Mouse (Mus musculus) forelimb bud, embryonic 11.5 days (tissue): ENCODE measurements around the gene Letmd1.
A peak's percentile ranks its signal among the peaks of the same experiment; 100 is the strongest.
"Not testable (repeated sequence)": the region's sequence is repeated elsewhere in the genome, so short reads cannot be mapped to it uniquely, and the experiment has no call there.

Experiments used
- DNase-seq: peaks from one replicate; pipeline ENCODE4 v3.0.0-alpha.2; 2012; ENCODE audit warnings: low read depth, low spot score

The Letmd1 gene

DNA sequence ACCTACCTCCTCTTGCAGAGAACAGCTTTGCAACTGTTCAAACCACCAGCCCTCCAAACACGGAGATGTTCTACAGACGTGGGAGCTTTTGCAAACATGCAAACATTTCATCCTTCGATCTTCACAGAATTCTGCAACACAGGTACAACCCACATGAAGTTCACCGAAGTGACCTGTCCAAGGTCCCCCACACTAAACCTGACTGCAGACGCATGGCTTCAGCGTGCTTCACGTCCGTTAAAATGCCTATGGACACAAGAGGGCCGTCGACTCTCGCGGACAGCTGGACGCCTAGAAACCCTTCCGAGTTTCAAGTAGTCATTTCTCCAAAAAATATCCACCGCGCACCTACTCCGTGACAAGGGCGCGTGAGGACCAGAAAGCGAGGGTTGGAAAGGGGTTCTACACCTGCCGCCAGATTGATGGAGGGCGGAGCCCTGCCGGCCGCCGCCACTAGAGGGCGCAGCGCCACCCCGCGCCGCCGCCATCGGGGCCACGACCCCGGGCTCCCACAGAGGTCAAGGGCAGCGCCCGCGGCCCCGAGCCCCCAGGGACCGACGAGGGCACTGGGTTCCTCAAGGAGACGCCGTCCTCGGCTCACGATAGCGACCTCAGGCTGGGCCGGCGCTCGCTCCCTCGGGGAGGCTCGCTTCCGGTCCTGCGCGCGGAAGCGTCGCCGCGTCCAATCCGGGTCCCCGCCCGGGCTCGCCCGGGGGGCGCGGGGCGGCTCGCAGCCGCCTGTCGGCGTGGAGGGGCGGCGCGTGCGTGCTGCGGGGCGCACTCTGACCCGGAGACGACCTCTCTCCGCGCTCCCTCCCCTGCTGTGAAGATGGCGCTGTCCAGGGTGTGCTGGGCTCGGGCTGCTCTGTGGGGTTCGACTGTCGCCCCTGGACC is at the start of gene Letmd1:
Gene Letmd1 (plus strand): TSS at position 729 of the 894 bp plus-strand sequence.
- peak; percentile 85 for DNase-seq

DNA sequence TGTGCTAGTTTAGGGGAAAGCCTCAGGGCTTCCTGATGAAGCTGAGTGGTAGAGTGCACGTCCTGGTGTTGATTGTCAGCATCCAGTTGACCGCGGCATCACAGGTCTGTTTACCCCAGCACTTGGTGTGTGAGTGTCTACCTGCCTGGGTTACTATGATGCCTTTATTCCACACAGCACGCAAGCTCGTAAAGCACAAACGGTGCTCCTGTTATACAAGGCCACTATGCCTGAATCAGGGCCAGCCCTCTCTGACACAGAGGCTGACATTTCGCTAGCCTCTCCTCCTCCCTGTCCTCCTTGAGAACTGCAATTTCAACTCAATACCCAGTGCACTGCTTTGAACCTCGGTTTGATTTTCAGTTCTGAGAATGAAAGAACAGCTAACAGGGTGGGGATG is 49.5 kb upstream of the Letmd1 start:
- DNase-seq, result no peak

DNA sequence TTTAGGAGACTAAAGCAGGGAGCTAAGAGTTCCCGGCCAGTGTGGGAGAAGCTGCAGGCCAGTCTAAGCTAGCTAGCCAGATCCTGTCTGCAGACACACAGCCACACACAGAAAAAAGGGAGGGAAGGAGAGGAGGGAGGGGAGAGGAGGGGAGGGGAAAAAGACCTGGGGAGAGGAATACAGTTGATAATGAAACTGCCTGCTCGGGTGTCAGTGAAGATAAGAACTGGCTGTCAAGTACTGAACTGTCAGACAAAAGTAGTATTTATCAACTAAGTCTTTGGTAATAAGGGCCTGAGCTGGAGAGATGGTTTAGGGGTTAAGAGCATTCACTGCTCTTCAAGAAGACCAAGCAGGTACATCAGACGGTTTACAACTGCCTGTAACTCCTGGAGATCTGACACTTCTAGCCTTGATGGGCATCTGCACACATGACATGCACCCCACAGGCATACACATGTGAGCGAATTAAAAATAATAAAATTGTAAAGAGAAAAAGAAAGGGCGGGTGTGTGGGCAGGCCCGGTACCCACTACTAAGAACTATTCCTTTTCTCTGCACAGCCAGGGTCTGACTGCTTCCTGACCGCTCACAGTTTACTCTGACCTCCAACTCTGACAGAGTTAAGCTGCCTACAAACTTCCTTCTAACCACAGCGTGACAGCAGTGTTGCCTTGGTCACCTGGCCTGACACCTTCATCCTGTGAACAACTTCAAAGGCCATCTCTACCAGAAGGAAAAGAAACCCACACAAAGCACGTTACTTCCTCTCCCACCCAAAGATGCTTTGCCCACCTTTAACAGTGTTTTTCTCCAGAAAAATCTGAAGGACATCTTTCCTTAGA is 48.7 kb upstream of the Letmd1 start:
- DNase-seq, result no peak

DNA sequence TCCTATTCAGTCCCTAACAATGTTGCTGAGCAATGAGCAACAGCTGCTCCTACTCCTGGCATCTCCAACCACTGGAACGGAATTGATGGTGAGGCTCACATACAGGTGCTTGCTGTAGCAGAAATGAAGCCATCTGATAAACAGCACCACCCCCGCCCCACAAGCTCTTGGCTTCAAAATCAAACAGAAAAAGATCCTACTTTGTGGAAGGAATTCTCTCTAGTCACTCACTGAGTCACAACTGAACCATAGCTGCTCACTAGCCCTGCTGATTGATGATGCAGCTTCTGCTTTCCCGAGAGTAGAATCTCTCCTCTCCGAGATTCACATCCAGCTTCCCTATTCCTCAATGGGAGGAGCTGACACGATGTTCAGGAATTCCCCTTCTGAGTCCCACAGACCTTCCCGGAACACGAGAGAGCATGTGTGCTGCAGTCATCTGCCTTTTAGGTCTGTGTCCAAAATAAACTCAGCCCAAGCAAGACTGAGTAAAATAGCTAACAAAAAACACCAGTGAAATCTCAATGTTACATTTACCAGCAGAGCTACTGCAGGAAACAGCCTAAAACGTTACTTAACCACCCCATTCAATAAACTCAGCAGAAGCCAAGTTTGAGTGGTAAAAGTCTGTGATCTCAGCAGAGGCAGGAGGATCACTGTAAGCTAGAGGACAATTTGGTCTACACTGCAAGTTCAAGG is 47.6 kb upstream of the Letmd1 start:
- DNase-seq, result no peak

DNA sequence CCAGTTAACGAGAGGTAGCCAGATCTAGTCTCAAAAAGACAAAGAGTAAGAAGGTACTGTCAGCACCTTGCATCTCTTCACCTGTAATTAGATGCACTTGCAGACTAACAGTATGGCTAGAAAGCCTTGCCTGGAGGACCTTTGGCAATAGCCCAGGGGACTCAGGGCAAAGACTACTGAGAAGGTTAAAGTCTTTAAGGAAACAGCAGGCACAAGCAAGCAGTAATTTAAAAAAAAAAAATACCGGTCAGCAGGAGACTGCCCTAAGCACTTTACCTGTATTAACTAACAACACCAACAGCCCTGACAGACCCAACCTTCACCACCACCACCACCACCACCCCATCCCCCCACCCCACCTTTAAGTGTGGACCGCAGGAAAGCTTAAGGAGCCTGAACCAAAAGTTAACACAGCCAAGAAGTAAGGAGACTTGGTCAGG is 47.0 kb upstream of the Letmd1 start, which contains the start of gene Gm5475:
Gene Gm5475 (plus strand): TSS at position 390 of the 440 bp plus-strand sequence.
- DNase-seq, result not testable (repeated sequence)

DNA sequence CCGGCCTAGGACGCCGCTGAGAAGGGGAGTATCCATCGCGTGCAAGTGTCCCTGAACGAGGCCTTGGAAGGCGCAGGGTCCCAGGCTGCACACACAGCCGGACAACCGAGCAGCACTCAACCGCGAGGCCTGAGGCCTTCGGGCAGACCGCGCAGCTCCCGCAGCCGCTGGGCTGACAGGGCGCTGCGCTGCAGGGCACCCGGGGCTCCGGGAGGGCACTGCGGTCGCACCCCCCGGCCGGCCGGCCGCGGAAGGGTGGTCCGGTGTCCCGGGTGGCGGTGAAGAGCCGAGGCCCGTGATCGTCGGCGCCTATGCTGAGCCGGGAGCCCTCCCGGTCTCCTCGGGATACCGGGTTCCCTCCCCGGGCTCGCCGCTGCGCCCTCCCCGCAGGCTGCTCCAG is 46.3 kb upstream of the Letmd1 start:
- no peak for DNase-seq

DNA sequence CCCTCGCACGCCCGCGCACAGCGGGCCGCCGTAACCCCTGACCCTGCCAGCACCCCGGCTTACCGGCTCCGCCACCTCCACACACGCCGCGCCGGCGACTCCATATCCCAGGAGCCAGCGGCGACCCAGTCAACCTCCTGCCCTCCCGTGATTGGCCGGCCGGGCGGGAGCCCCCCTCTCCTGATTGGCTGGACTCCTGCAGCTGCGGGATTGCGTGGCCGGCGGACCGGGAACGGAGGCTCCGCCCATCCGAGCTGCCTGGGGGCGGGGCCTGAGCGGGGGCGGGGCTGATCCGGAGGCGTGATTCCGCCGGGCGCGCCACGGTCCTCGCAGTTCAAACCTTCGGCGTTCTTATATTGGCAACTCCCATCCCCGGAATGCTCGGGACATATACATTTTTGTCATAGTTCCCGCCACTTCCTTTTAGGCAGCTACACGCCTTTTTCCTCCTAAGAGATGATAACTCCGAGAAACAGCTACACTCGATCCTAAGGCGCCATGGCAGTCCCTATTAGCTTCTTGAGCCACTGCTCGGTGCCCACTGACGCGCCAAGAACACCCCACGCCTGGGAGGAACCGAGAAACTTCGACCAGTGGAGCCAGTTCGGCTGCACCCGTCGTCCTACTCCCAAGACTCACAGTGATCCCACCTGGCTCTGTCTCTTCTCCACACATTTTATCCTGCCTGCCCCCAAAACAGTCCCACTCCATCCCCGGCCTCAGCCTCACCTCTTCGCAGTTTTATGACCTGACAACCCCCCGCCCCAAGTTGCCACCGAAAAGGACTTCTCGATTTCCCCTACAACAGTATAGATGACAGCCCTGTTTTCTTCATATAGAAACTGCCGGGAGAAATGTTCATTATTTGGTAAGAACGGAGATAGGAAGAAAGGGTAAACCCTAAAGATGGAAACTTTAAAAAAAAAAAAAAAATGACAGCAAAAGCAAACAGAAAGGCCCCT is 45.6 kb upstream of the Letmd1 start:
- peak; percentile 94 for DNase-seq

DNA sequence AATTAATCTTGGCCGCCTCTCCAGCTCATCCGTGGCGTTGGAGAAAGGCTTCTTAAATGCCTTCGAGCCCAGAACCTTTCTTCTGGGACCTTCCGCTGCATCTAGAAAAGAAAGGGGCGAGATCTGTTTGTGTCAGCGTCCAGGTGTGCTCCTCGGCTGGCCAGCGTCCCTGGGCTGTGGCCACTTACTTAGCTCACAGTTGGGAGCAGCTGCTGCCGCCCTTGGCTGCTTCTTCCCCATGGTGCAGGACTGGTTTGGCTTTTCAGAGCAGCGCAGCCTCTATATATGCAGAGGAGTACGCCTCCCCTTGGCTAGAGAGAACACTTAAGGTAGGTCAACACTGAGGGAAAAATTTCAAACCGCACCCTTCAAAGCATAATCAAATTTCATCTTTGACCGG is 44.9 kb upstream of the Letmd1 start:
- DNase-seq, result peak; percentile 42

DNA sequence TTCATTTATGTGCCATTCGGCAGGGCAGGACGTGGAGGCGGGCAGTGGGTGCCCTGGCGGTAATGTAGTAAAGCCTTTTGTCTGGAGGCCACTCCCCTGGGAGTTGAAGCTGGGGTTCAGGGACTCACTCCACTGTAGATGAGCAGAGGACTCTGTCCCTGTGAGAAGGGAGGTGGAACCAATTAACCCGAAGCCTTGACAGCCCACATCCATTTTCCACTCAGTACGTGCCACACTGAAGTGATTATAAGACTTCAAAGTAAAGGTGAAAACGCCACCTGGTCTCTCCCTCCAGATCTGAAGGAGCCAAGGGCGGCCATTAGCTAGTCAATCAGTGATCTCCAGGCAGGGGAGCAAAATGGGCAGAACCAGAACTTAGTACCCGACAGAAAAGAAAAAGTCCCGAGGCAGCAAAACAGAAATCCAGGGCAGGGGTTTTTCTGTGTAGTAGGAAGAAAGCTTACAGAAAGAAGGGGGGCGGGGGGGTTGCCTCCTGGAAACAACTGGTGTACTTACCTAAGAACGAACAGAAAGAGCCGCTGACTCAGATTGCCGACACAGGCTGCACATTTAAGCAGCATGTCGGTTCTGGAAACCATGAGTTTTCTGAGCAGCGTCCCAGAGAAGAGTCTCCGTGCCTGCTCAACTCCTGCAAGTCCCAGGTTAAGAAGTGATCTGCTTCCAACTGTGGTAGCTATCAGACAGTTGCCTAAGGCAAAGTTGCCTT is 44.3 kb upstream of the Letmd1 start, which contains the start of gene Slc11a2:
Gene Slc11a2 (minus strand): TSS at position 677 of the 727 bp plus-strand sequence.
- peak; percentile 49 for DNase-seq

DNA sequence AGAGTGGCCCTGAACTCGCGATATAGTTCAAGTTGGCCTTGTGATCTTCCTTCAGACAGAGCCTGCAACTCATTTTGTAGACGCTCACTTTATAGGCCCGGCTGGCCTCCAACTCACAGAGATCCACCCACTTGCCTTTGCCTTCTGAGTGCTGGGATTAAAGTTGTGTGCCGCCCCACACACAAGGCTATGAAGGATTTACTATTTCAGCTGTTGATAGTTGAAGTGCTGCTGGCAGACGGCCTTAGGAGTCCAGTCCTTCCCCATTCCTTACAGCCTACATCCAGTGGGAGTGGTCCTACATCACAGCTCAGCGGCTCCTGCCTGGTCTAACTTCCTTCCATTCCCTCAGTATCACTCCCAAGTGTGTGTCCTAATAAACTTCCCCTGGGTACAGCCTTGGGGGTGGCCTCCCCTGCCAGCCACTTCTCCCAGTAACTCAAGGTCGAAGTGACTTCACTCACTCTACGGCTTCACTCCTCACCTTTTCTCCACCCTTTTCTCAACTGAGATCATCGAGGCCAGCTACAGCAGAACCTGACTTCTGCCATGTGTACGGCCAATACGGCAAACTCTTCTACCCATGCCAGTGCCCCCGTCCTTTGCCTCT is 40.4 kb upstream of the Letmd1 start:
- no peak for DNase-seq

DNA sequence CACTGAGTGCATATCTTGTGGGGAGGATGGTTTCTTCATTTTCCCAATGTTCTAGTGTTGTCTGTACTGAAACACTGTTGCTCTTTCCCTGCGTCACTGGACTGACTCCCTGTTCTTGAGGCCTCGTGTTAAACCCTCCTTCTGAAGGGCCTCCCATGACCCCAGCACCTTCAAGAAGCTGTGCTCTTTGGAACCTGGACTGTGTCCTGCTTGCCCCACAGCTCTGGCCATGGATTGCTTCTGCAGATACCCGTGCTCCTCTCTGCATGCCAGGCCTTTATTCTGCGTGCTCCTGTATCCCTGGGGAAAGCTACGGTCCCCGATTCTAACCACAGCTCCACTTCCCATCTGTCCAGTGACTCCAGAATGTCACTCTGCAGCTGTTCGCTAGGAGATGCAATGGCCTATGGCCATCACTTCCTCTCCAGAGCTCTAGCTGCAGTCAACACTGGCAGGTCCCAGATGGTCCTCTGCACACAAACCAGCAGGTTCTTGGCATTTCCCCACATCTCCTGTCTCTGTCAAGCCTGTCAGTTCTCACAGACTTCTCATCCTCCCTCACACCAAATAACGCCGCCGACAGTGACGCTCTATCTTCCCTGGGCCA is 38.8 kb upstream of the Letmd1 start:
- DNase-seq, result no peak

DNA sequence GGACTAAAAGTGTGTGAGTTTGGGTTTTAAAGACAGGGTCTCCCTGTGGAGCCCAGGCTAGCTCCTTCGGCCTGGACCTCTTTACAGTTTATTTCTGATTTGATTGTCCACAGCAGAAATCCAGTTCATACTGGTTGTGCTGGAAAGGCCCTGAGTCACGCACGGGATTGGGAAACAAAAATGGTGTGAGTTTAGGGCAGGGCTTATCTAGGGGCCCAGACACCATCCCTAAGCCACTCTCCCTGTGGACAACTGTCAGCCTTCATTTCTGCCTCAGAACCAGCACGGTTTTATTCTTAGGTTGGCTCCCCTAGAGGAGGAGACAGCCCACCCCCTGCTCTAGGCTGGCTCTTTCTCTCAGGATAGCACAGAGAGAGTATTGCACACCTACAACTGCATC is 35.6 kb upstream of the Letmd1 start:
- no peak for DNase-seq

DNA sequence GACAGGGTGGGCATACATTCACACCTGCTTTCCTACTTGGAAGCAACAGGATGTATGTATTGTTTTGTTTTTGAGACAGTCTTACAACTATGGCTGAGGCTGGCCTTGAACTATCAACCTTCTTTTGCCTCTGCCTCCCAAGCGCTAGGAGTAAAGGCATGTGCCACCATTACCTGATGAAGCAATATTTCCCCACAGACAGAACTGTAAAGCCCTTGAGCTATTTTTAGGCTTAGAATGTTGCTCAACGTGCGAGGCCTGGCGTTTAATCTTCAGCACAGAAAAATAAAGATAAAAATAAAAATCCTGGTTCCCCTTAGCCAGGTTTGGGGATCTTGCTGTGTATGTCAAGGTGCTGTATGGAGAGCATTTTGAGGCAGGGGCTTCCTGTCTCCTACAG is 32.7 kb upstream of the Letmd1 start:
- DNase-seq, result no peak

DNA sequence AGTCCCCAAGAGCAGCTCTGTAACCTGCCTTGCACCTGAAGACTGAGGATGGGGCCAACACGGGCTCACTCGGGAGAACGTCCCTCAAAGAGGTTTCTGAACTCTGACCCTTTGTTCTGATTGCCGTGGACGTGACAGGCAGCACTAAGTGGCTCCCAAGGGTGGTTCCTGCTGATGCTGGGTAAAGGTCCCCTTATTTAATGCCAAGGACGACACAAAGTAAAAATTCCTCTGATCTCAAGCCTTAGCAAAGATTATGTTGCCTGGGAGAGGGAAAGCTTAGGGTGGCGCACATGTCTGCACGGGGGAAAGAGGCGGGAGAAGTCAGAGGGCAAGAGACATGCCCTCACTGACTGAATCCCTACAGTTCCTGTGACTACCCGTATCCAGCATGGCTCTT is 32.3 kb upstream of the Letmd1 start:
- no peak for DNase-seq

DNA sequence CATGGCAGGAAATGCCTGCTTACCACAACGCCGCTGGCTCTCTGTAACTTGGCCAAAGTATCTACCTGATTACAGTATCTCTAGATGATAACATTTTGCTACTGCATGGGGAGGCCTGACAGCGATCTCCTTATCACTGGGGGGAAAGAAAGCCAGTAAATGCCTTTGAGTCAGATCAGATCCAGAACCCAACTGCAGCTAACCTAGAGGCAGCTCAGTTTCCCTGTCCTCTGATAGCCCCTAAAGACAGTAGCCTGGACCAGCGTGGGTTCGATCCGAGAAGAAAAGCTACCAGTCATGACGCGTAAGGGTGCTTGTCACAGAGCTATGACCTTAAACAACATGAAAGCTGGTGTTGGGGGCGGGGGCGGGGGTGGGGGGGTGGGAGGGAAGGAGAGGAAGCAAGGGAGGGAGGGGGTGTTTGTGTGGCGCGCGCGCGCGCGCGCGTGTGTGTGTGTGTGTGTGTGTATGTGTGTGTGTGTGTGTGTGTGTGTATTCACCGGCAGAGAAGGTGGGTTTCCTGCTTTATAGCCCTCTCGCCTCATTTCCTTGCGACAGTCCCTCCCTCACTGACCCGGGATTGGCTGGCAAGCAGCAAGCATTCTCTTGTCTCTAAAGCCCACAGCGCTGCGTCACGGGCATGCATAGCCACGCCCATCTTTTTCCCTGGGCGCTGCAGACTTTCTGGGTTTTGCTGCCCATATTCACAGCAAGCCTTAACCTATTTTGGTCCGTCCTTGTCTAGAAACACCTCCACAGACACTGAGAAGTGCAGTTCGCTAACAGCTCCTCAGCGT is 25.5 kb upstream of the Letmd1 start:
- peak; percentile 89 for DNase-seq

DNA sequence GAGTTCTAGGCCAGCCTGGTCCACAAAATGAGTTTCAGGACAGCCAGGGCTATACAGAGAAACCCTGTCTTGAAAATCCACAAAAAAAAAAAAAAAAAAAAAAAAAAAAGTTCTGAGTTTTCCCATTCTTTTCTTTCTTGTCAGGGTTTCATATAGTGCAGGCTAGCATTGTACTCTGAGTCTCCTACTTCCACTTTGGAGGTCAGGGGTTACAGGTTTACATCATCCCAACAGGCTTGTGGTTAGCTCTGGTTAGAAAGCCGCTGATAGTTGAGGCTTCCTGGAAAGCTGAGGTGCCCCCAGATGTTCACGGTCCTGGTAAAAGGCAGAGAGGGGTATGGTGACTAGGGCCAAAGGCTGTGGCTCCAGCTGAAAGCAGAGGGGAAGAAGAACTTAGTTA is 21.9 kb upstream of the Letmd1 start:
- no peak for DNase-seq

DNA sequence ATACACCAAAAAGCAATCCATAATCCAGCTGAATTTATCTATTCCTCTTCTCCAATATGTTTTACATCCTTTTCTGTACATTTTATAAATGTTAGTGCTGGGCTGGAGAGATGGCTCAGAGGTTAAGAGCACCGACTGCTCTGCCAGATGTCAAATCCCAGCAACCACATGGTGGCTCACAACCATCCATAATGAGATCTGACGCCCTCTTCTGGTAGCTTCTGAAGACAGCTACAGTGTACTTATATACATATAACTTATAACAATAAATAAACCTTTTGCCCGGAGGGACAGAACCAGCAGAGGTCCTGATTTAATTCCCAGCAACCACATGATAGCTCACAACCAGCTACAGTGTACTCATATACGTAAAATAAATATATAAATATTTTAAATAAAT is 20.3 kb upstream of the Letmd1 start:
- DNase-seq, result no peak

DNA sequence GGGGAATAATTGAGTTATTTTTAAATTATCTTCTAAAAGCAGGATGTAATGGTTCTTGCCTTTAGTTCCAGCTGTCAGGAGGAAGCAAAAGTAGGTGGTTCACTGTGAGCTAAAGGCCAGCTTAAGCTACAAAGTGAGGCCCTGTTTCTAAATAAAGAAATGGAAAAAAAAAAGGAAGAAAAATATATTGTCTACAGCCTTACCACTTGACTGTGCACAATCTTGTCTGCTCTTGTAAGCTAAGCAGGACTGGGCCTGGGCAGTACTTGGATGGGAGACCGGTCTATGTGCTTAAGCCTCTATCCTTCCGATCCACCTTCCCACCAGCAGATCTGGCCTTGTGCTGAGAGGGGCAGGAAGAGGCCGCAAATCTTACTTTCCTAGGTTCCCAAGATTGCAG is 19.3 kb upstream of the Letmd1 start:
- DNase-seq, result no peak
